Mouse (Mus musculus): ENCODE data around the gene Ctf1. TPM values are rescaled to one million over a fixed set of nuclear protein-coding genes. Genes with fewer than 3 reads are reported as not detected.
"Not testable (repeated sequence)": the region's sequence is repeated elsewhere in the genome, so short reads cannot be mapped to it uniquely, and the experiment has no call there.

Ctf1 gene
- polyA plus RNA-seq, 1 experiment: 13.9 TPM

DNA sequence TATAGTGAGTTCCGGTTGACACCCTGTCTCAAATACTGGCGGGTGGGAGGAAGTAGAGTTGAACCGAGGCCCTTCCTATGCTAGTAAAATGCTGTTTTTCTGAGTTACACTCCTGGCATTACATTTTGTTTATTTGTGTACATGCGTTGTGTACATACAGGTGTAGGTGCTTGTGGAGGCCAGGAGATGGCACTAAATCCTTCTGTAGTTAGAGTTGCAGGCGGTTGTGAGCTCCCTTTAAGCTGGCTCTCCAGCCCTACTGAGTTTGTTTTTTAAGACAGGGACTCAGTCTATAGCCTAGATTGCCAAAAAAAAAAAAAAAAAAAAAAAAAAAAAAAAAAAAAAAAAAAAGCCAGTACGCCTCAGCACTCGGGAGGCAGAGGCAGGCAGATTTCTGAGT, 15.4 kb downstream of the Ctf1 start:
- H3K4me1 ChIP-seq (ENCODE audit: control insufficient read depth, insufficient read depth, low read length): no peaks in the 10 kb centered on the region
- TF ChIP-seq POLR2A (IDR thresholded peaks at IDR 0.05; ENCODE audit: insufficient read depth, low read length): no peak
- no peak for TF ChIP-seq EP300 (IDR thresholded peaks at IDR 0.05; ENCODE audit: insufficient read depth, low read depth, low read length)
- TF ChIP-seq CTCF (IDR thresholded peaks at IDR 0.05; ENCODE audit: low read depth, low read length): peak; percentile 24
- no peak overlapping the region for H3K27ac ChIP-seq (ENCODE audit: insufficient read depth, low read length)
- H3K27me3 ChIP-seq (ENCODE audit: control insufficient read depth, insufficient read depth, low read length, poor library complexity, severe bottlenecking): no peaks in the 10 kb centered on the region
- H3K9me3 ChIP-seq (replicated peaks; ENCODE audit: control insufficient read depth, insufficient read depth, low read length, poor library complexity, severe bottlenecking): no peaks in the 10 kb centered on the region
- no peak overlapping the region for H3K9ac ChIP-seq (ENCODE audit: low read depth, poor library complexity, severe bottlenecking)
- no peak overlapping the region for H3K4me3 ChIP-seq (ENCODE audit: low read depth, low read length)
- no peaks in the 10 kb centered on the region for H3K36me3 ChIP-seq (ENCODE audit: control insufficient read depth, insufficient read depth, low read length, poor library complexity, severe bottlenecking)

DNA sequence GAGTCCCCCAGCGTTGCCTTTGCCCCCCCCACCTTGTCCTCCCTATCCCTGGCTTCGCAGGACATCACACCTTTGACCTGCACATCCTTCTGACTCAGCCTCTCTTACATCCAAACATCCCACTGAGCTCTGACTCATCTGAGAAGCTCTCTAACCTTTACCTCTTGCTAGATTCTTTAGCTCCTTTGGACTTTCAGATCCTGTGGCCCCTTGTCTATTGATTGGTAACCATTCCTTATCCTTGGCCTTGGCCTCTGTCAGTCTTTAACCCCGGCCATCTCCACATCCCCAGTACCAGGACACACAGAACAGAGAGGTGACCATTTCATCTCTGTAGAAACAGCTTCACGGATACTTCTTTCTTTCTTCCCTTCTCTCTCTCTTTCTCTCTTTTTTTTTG, 17.6 kb downstream of the Ctf1 start:
- no peak overlapping the region for H3K4me3 ChIP-seq (ENCODE audit: low read depth, low read length)
- no peaks in the 10 kb centered on the region for H3K4me1 ChIP-seq (ENCODE audit: control insufficient read depth, insufficient read depth, low read length)
- H3K36me3 ChIP-seq (ENCODE audit: control insufficient read depth, insufficient read depth, low read length, poor library complexity, severe bottlenecking): no peaks in the 10 kb centered on the region
- TF ChIP-seq POLR2A (IDR thresholded peaks at IDR 0.05; ENCODE audit: insufficient read depth, low read length): no peak
- no peak for TF ChIP-seq EP300 (IDR thresholded peaks at IDR 0.05; ENCODE audit: insufficient read depth, low read depth, low read length)
- TF ChIP-seq CTCF (IDR thresholded peaks at IDR 0.05; ENCODE audit: low read depth, low read length): no peak
- no peak overlapping the region for H3K27ac ChIP-seq (ENCODE audit: insufficient read depth, low read length)
- H3K9ac ChIP-seq (ENCODE audit: low read depth, poor library complexity, severe bottlenecking): no peak overlapping the region
- H3K27me3 ChIP-seq (ENCODE audit: control insufficient read depth, insufficient read depth, low read length, poor library complexity, severe bottlenecking): no peaks in the 10 kb centered on the region
- no peaks in the 10 kb centered on the region for H3K9me3 ChIP-seq (replicated peaks; ENCODE audit: control insufficient read depth, insufficient read depth, low read length, poor library complexity, severe bottlenecking)

DNA sequence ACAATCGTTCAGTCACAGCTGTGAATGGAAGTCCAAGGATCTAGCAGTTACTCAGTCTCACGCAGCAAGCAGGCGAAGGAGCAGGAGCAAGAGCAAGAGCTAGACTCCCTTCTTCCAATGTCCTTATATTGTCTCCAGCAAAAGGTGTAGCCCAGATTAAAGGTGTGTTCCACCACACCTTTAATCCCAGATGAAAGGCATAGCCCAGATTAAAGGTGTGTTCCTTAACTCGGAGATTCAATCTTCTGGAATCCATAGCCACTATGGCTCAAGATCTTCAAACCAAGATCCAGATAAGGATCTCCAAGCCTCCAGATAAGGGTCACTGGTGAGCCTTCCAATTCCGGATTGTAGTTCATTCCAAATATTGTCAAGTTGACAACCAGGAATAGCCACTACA, 19.5 kb downstream of the Ctf1 start, which contains the start of gene Ctf2:
Gene Ctf2, minus strand, starts transcription at position 101 of the 400 bp plus-strand sequence.
- H3K27me3 ChIP-seq (ENCODE audit: control insufficient read depth, insufficient read depth, low read length, poor library complexity, severe bottlenecking); H3K36me3 ChIP-seq (ENCODE audit: control insufficient read depth, insufficient read depth, low read length, poor library complexity, severe bottlenecking); H3K9ac ChIP-seq (ENCODE audit: low read depth, poor library complexity, severe bottlenecking); H3K9me3 ChIP-seq (replicated peaks; ENCODE audit: control insufficient read depth, insufficient read depth, low read length, poor library complexity, severe bottlenecking); H3K4me1 ChIP-seq (ENCODE audit: control insufficient read depth, insufficient read depth, low read length); H3K4me3 ChIP-seq (ENCODE audit: low read depth, low read length); H3K27ac ChIP-seq (ENCODE audit: insufficient read depth, low read length): not testable (repeated sequence)

DNA sequence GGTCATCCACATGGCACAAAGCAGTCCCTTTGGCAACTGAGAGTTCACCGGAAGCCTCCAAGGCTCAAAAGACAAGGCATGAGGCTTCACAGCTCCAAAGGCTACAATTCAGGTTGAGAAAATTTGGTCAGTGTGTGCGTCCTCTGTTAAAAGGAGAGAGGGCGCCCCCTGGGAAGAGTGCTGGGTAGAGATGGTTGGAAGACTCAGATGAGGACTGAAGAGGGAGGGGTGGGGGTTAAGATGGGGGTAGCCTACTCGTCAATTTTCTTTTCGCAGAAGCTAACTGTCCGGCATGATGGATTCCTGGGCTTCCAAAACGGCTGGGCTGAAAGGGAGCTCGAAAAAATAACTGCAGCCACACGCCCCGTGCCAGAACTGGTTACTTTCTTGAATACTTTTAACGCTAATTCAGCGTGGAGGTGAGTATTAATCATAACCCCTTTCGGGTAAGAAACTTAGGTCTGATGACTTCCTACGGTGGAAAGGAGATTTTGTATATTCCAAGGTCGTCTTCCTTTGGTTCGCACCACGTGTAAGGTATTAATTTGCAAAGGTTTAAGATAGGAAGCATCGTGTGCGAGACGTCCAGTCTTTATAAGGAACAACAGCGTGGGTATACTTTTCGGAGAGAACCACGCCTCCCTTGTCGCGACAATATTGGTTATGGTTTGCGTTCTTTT, 32.0 kb downstream of the Ctf1 start, which contains the start of gene Fbxl19:
Gene Fbxl19, plus strand, starts transcription at position 178 of the 680 bp plus-strand sequence.
- Histone ChIP-seq H3K36me3 (ENCODE audit: control insufficient read depth, insufficient read depth, low read length, poor library complexity, severe bottlenecking) (0 out of 2 replicates have a peak, but pooled peaks cover 4% of the 10 kb centered on the region), H3K4me3 (ENCODE audit: low read depth, low read length) (peak within 1 kb of the TSS; percentile 86), H3K9me3 (replicated peaks; ENCODE audit: control insufficient read depth, insufficient read depth, low read length, poor library complexity, severe bottlenecking) (no peaks in the 10 kb centered on the region), H3K27me3 (ENCODE audit: control insufficient read depth, insufficient read depth, low read length, poor library complexity, severe bottlenecking) (no peaks in the 10 kb centered on the region), H3K27ac (ENCODE audit: insufficient read depth, low read length) (peak within 1 kb of the TSS; percentile 57), H3K9ac (ENCODE audit: low read depth, poor library complexity, severe bottlenecking) (peak within 1 kb of the TSS; percentile 97), H3K4me1 (ENCODE audit: control insufficient read depth, insufficient read depth, low read length) (no peaks in the 10 kb centered on the region)
- TF ChIP-seq POLR2A (IDR thresholded peaks at IDR 0.05; ENCODE audit: insufficient read depth, low read length) (no peak), CTCF (IDR thresholded peaks at IDR 0.05; ENCODE audit: low read depth, low read length) (peak; percentile 50)

DNA sequence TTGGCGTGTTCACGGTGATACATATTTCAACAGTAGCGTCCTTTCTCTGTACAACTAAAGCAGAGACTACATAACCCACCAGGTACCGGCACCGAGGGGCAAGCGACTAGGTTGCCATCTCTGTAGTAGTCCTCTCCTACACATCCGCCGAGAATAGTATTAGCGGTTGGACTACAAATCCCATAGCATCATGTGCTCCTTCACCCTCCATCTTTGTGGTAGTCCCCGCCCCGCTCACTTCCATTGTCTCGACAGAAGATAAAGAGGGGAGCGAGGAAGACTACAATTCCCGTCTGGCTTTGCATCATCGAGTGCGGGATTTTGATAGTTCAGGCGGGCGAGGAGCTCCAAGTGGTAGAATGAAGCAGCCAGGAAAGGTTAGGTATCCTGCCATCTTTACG, 32.7 kb downstream of the Ctf1 start:
- no peaks in the 10 kb centered on the region for H3K4me1 ChIP-seq (ENCODE audit: control insufficient read depth, insufficient read depth, low read length)
- peak overlapping the region; percentile 51 for H3K27ac ChIP-seq (ENCODE audit: insufficient read depth, low read length)
- H3K27me3 ChIP-seq (ENCODE audit: control insufficient read depth, insufficient read depth, low read length, poor library complexity, severe bottlenecking): no peaks in the 10 kb centered on the region
- H3K4me3 ChIP-seq (ENCODE audit: low read depth, low read length): peak overlapping the region; percentile 86
- no peaks in the 10 kb centered on the region for H3K9me3 ChIP-seq (replicated peaks; ENCODE audit: control insufficient read depth, insufficient read depth, low read length, poor library complexity, severe bottlenecking)
- peak; percentile 40 for TF ChIP-seq POLR2A (IDR thresholded peaks at IDR 0.05; ENCODE audit: insufficient read depth, low read length)
- TF ChIP-seq CTCF (IDR thresholded peaks at IDR 0.05; ENCODE audit: low read depth, low read length): no peak
- H3K9ac ChIP-seq (ENCODE audit: low read depth, poor library complexity, severe bottlenecking): peak overlapping the region; percentile 97
- H3K36me3 ChIP-seq (ENCODE audit: control insufficient read depth, insufficient read depth, low read length, poor library complexity, severe bottlenecking): 0 out of 2 replicates have a peak, but pooled peaks cover 7% of the 10 kb centered on the region

DNA sequence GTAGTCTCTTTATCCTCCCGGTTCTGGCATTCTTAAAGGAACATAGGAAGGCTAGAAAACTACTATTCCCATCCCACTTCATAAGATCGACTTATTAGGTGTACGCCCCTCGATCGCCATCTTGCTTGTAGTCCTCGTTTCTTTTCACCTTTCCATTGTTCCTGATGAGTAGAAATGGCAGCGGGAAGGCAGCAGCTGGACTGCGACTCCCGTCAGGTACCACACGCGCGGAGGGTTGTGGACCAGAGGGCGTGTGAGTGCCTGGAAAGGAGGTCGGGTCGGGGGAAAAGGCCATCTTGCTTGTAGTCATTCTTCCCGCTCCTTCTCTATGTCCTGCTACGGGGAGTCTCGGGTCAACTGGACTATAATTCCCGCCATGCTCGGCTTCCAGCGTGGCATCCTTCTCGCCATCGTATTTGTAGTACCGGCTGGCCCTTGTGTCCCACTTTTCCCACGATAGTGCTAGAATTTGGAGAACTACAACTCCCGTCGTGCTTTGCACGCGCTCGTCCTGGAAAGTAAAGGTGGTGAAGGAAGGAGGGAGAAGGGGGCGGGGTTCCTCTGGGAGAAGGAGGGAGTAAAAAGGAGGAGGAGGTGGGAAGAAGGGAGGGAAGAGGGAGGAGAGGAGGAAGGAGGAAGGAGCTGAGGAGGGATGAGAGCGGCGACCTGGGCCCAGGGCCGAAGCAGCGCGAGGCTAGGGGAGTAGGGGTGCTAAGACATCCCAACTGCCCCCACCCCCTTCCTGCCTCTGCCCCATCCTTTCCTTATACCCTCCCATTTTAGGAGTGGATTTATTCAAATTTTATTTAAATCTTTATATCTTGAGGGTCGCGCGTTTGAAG, 33.3 kb downstream of the Ctf1 start:
- Histone ChIP-seq H3K27me3 (ENCODE audit: control insufficient read depth, insufficient read depth, low read length, poor library complexity, severe bottlenecking) (no peaks in the 10 kb centered on the region), H3K27ac (ENCODE audit: insufficient read depth, low read length) (peak overlapping the region; percentile 13), H3K4me3 (ENCODE audit: low read depth, low read length) (peak overlapping the region; percentile 86), H3K9me3 (replicated peaks; ENCODE audit: control insufficient read depth, insufficient read depth, low read length, poor library complexity, severe bottlenecking) (no peaks in the 10 kb centered on the region), H3K9ac (ENCODE audit: low read depth, poor library complexity, severe bottlenecking) (peak overlapping the region; percentile 97), H3K36me3 (ENCODE audit: control insufficient read depth, insufficient read depth, low read length, poor library complexity, severe bottlenecking) (0 out of 2 replicates have a peak, but pooled peaks cover 10% of the 10 kb centered on the region), H3K4me1 (ENCODE audit: control insufficient read depth, insufficient read depth, low read length) (no peaks in the 10 kb centered on the region)
- TF ChIP-seq CTCF (IDR thresholded peaks at IDR 0.05; ENCODE audit: low read depth, low read length) (no peak), EP300 (IDR thresholded peaks at IDR 0.05; ENCODE audit: insufficient read depth, low read depth, low read length) (no peak), POLR2A (IDR thresholded peaks at IDR 0.05; ENCODE audit: insufficient read depth, low read length) (peak; percentile 27)

All from ES-Bruce4 (cell line).